Mouse (Mus musculus): ENCODE results near the gene Lrp8. TPM values are rescaled to one million over a fixed set of nuclear protein-coding genes. Genes with fewer than 3 reads are reported as not detected.
A peak's percentile ranks its signal among the peaks of the same experiment; 100 is the strongest.

The Lrp8 gene
- polyA plus RNA-seq, 1 experiment from 2014 or later: 62.8 TPM

- H3K27ac ChIP-seq (replicated peaks): no peak overlapping the region
- WGBS: 89% methylated on average over 5 of the region's 5 CpGs
These were observed 24.9 kb upstream of the Lrp8 start for GRCm38 (mm10) chr4:107776990-107777673.

GRCm38 (mm10) chr4:107783541-107783940 lies 18.5 kb upstream of the Lrp8 start:
- Histone ChIP-seq H3K36me3 (no peaks in the 10 kb centered on the region), H3K27me3 (replicated peaks) (no peaks in the 10 kb centered on the region), H3K4me1 (peaks cover 30% of the 10 kb centered on the region), H3K4me3 (replicated peaks) (no peak overlapping the region), H3K9ac (replicated peaks) (no peak overlapping the region), H3K4me2 (no peak overlapping the region), H3K9me3 (replicated peaks) (no peaks in the 10 kb centered on the region), H3K27ac (replicated peaks) (no peak overlapping the region)
- no peak for ATAC-seq (ENCODE audit: low FRiP score)
- 54% methylated on average over 10 of the region's 10 CpGs for WGBS

More at GRCm38 (mm10) chr4:107776990-107777673, 24.9 kb upstream of the Lrp8 start:
- H3K4me3 ChIP-seq (replicated peaks): no peak overlapping the region
- no peak overlapping the region for H3K4me2 ChIP-seq
- peaks cover 33% of the 10 kb centered on the region for H3K4me1 ChIP-seq
- 0 out of 2 replicates have a peak, but pooled peaks have one; percentile 11 for ATAC-seq (ENCODE audit: low FRiP score)
- no peaks in the 10 kb centered on the region for H3K27me3 ChIP-seq (replicated peaks)
- no peaks in the 10 kb centered on the region for H3K36me3 ChIP-seq
- no peaks in the 10 kb centered on the region for H3K9me3 ChIP-seq (replicated peaks)
- no peak overlapping the region for H3K9ac ChIP-seq (replicated peaks)

- no peak for ATAC-seq (ENCODE audit: low FRiP score)
- Histone ChIP-seq H3K27ac (replicated peaks) (no peak overlapping the region), H3K27me3 (replicated peaks) (no peaks in the 10 kb centered on the region), H3K9me3 (replicated peaks) (no peaks in the 10 kb centered on the region), H3K4me2 (no peak overlapping the region), H3K4me3 (replicated peaks) (no peak overlapping the region), H3K9ac (replicated peaks) (no peak overlapping the region), H3K4me1 (peaks cover 8% of the 10 kb centered on the region; the same call in 1 of the 2 replicates), H3K36me3 (no peaks in the 10 kb centered on the region)
- WGBS: 78% methylated on average over 6 of the region's 6 CpGs
These were observed 13.2 kb upstream of the Lrp8 start for GRCm38 (mm10) chr4:107788841-107789240.

DNA sequence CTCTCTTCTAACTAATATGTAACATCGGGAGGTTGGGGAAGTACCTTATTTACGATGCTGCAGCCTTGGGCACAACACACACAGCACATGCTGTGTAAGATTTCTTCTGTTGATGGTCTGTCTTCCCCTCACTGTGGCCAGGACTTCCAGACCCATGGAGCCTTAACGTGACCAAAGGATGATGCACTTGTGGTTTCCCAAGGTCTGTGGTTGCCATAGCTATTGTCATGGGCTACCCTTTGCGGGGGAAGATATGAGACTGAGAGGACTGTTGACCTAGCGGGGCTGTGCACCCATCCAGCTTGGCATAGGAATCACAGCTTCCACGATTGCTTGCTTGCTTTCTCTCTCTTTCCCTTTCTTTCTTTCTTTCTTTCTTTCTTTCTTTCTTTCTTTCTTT lies 1.3 kb upstream of the Lrp8 start:
- ATAC-seq (ENCODE audit: low FRiP score): no peak
- Histone ChIP-seq H3K27ac (replicated peaks) (peak overlapping the region; percentile 77), H3K4me1 (peaks cover 40% of the 10 kb centered on the region)

GRCm38 (mm10) chr4:107801366-107802184 lies 486 bp upstream of the Lrp8 start:
- Histone ChIP-seq H3K9me3 (replicated peaks) (no peaks in the 10 kb centered on the region), H3K4me1 (peaks cover 47% of the 10 kb centered on the region), H3K9ac (replicated peaks) (peak overlapping the region; percentile 95), H3K4me2 (peak overlapping the region; percentile 92), H3K36me3 (peaks cover 6% of the 10 kb centered on the region; the same call in 1 of the 2 replicates), H3K27ac (replicated peaks) (peak overlapping the region; percentile 99), H3K27me3 (replicated peaks) (no peaks in the 10 kb centered on the region), H3K4me3 (replicated peaks) (peak overlapping the region; percentile 87)
- under 1% methylated on average over 38 of the region's 41 CpGs for WGBS
- ATAC-seq (ENCODE audit: low FRiP score): peak; percentile 87

More for the DNA sequence above, 1.3 kb upstream of the Lrp8 start:
- no peak overlapping the region; the same call in 1 of the 2 replicates for H3K4me2 ChIP-seq
- WGBS: 67% methylated on average over 6 of the region's 6 CpGs
- no peak overlapping the region for H3K9ac ChIP-seq (replicated peaks)
- no peak overlapping the region for H3K4me3 ChIP-seq (replicated peaks)
- H3K36me3 ChIP-seq: peaks cover 5% of the 10 kb centered on the region; the same call in 1 of the 2 replicates
- H3K27me3 ChIP-seq (replicated peaks): no peaks in the 10 kb centered on the region
- no peaks in the 10 kb centered on the region for H3K9me3 ChIP-seq (replicated peaks)

GRCm38 (mm10) chr4:107802450-107803331 lies 630 bp downstream of the Lrp8 start:
- H3K4me1 ChIP-seq: peaks cover 57% of the 10 kb centered on the region
- H3K9me3 ChIP-seq (replicated peaks): no peaks in the 10 kb centered on the region
- peak overlapping the region; percentile 95 for H3K9ac ChIP-seq (replicated peaks)
- peak overlapping the region; percentile 99 for H3K27ac ChIP-seq (replicated peaks)
- WGBS: under 1% methylated on average over 65 of the region's 65 CpGs
- no peaks in the 10 kb centered on the region for H3K27me3 ChIP-seq (replicated peaks)
- peak overlapping the region; percentile 92 for H3K4me2 ChIP-seq
- H3K4me3 ChIP-seq (replicated peaks): peak overlapping the region; percentile 87
- ATAC-seq (ENCODE audit: low FRiP score): peak; percentile 10
- H3K36me3 ChIP-seq: peaks cover 8% of the 10 kb centered on the region; the same call in 1 of the 2 replicates

DNA sequence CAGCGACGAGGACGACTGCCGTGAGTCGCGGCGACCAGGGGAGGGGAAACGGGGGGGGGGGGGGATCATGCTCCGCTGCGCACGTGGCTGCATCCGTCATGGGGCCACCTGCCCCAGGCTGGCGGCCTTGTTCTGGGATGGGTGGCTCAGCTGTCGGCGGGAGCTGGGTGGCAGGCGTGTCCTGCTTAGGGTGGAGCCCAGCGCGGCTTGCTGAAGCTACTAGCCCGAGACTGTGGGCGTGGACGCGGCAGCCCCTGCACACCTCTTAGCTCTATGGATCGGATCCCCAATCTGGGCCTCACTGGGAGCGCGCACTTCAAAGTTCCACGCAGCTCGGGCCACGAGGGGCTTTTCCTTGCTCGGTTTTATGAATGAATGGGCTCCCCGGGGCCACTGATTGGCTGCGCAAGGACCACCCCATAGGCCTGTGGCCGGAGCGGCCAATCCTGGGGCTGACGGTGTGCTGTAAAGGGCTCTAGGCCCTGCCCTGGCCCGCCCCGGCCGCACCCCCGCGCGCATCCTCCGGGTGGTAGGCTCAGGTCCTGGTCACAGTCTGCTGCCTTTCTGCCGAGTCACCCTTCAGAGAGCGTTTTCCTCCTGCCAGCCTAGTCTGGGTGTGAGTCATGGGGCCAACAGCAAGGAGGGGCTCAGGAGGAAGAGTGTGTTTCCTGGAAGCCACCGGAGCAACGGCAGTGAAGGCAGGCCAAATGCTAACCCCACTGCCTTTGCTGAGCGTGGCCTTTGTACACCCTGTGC lies 1.5 kb downstream of the Lrp8 start:
- Histone ChIP-seq H3K4me3 (replicated peaks) (peak overlapping the region; percentile 87), H3K27ac (replicated peaks) (peak overlapping the region; percentile 99), H3K4me1 (peaks cover 65% of the 10 kb centered on the region), H3K4me2 (peak overlapping the region; percentile 92), H3K27me3 (replicated peaks) (no peaks in the 10 kb centered on the region), H3K36me3 (peaks cover 13% of the 10 kb centered on the region; the same call in 1 of the 2 replicates), H3K9ac (replicated peaks) (peak overlapping the region; percentile 95), H3K9me3 (replicated peaks) (no peaks in the 10 kb centered on the region)
- under 1% methylated on average over 43 of the region's 46 CpGs for whole genome bisulfite sequencing
- ATAC-seq (ENCODE audit: low FRiP score): peak; percentile 66

- 0 out of 2 replicates have a peak overlapping the region, but pooled peaks have one; percentile 10 for H3K4me3 ChIP-seq (replicated peaks)
- H3K4me1 ChIP-seq: peaks cover 64% of the 10 kb centered on the region
- no peaks in the 10 kb centered on the region for H3K27me3 ChIP-seq (replicated peaks)
- ATAC-seq (ENCODE audit: low FRiP score): no peak
- 78% methylated on average over 3 of the region's 3 CpGs for WGBS
- H3K9me3 ChIP-seq (replicated peaks): no peaks in the 10 kb centered on the region
- peak overlapping the region; percentile 92 for H3K4me2 ChIP-seq
- peaks cover 22% of the 10 kb centered on the region; the same call in 1 of the 2 replicates for H3K36me3 ChIP-seq
- no peak overlapping the region for H3K9ac ChIP-seq (replicated peaks)
- no peak overlapping the region for H3K27ac ChIP-seq (replicated peaks)
These were observed 3.4 kb downstream of the Lrp8 start for GRCm38 (mm10) chr4:107805491-107805890.

DNA sequence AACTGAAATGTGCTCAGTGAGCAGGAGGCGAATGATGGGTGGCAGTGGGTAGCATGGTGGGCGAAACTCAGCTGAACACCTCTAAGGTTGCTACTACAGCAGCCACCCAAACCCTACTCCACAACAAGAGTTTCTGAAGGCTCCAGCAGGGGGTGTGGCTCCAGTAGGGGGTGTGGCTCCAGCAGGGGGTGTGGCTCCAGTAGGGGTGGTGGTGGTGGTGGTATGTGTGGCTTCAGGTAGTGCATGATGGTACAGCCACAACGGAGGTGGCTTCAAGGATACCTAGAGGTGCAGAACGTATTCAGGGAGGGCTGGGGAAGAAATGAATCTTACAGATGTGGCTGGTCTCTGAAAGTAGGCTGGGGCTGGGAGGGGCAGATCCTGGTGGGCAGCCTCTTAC lies 5.7 kb downstream of the Lrp8 start:
- peaks cover 70% of the 10 kb centered on the region for H3K4me1 ChIP-seq
- H3K36me3 ChIP-seq: peaks cover 24% of the 10 kb centered on the region; the same call in 1 of the 2 replicates
- 0 out of 2 replicates have a peak overlapping the region, but pooled peaks have one; percentile 1 for H3K4me2 ChIP-seq
- no peaks in the 10 kb centered on the region for H3K9me3 ChIP-seq (replicated peaks)
- no peak overlapping the region for H3K9ac ChIP-seq (replicated peaks)
- H3K4me3 ChIP-seq (replicated peaks): no peak overlapping the region
- no peak overlapping the region for H3K27ac ChIP-seq (replicated peaks)
- H3K27me3 ChIP-seq (replicated peaks): no peaks in the 10 kb centered on the region
- 75% methylated on average over 4 of the region's 4 CpGs for WGBS
- ATAC-seq (ENCODE audit: low FRiP score): no peak

GRCm38 (mm10) chr4:107808655-107809054 lies 6.6 kb downstream of the Lrp8 start:
- peaks cover 69% of the 10 kb centered on the region for H3K4me1 ChIP-seq
- no peak overlapping the region for H3K27ac ChIP-seq (replicated peaks)
- no peak overlapping the region for H3K9ac ChIP-seq (replicated peaks)
- no peaks in the 10 kb centered on the region for H3K9me3 ChIP-seq (replicated peaks)
- no peak overlapping the region for H3K4me3 ChIP-seq (replicated peaks)
- no peak overlapping the region for H3K4me2 ChIP-seq
- peaks cover 27% of the 10 kb centered on the region; the same call in 1 of the 2 replicates for H3K36me3 ChIP-seq
- no peaks in the 10 kb centered on the region for H3K27me3 ChIP-seq (replicated peaks)
- ATAC-seq (ENCODE audit: low FRiP score): no peak
